Mouse (Mus musculus): Measurements from ENCODE around the gene Iqgap2.

DNA sequence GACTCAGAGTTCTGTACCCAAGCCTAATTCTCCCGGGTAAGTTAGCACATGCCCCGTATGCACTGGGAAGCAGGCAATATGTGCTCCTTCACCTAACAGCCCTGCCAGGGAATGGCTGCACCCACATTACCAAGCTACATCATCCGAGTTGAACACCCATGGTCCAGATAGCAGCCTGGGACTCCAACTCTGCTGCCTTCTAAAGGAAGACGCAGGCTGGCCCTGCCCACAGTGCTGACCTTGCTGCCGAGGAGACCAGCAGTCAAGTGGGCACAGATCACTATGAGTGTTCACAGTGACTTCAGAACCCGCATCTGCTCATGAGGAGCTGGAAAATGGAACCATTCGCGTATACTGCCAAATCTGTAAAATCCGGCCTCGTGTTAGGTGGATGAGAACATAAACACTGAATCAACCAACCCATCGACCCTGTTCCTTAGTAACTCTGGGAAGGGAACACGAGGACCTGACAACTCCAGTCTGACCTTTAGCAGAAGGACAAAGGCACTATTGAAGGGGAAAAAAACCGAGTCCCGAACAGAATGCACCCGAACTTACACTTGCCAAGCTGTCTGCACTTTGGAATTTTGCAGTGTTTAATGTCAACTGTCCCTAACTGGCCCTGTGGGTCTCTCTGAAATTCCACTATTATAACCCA is 109.3 kb downstream of the Iqgap2 start:
- no peak for TF ChIP-seq ELF1 (IDR thresholded peaks at IDR 0.05; ENCODE audit: low read depth, low read length)
- no peak for TF ChIP-seq JUND (IDR thresholded peaks at IDR 0.05; ENCODE audit: low read depth, low read length)
- TF ChIP-seq EP300 (IDR thresholded peaks at IDR 0.05; ENCODE audit: low read depth in 1 of 2, low read length in 2 of 2) = no peak
- no peak for TF ChIP-seq GATA1 (IDR thresholded peaks at IDR 0.05; ENCODE audit: low read depth, low read length)
- no peak for TF ChIP-seq USF1 (IDR thresholded peaks at IDR 0.05; ENCODE audit: low read depth, low read length)
- TF ChIP-seq ZMIZ1 (IDR thresholded peaks at IDR 0.05; ENCODE audit: low read depth, low read length) = no peak
- no peak for TF ChIP-seq HCFC1 (IDR thresholded peaks at IDR 0.05; ENCODE audit: low read depth, low read length)
- TF ChIP-seq CTCF (IDR thresholded peaks at IDR 0.05 in 2 of 3, conservative IDR thresholded peaks at IDR 0.05 in 1 of 3; ENCODE audit: control insufficient read depth in 1 of 3, insufficient read depth in 1 of 3, low read depth in 2 of 3, low read length in 3 of 3, poor library complexity in 1 of 3, severe bottlenecking in 1 of 3) = no peak
- no peak for TF ChIP-seq NELFE (IDR thresholded peaks at IDR 0.05; ENCODE audit: low read depth, low read length)
- TF ChIP-seq POLR2A (IDR thresholded peaks at IDR 0.05; ENCODE audit: control insufficient read depth in 1 of 2, insufficient read depth in 1 of 2, low read depth in 1 of 2, low read length in 2 of 2, poor library complexity in 1 of 2) = no peak
- no peak for TF ChIP-seq MYC (IDR thresholded peaks at IDR 0.05; ENCODE audit: low read depth, low read length)
- TF ChIP-seq TAL1 (IDR thresholded peaks at IDR 0.05; ENCODE audit: low read length) = no peak
